Mouse (Mus musculus): ENCODE data around the gene A430078G23Rik. TPM values are rescaled to one million over a fixed set of nuclear protein-coding genes. Genes with fewer than 3 reads are reported as not detected.
A peak's percentile ranks its signal among the peaks of the same experiment; 100 is the strongest.

The A430078G23Rik gene
- polyA plus RNA-seq, 1 experiment from 2014 or later, result 0.63 TPM

DNA sequence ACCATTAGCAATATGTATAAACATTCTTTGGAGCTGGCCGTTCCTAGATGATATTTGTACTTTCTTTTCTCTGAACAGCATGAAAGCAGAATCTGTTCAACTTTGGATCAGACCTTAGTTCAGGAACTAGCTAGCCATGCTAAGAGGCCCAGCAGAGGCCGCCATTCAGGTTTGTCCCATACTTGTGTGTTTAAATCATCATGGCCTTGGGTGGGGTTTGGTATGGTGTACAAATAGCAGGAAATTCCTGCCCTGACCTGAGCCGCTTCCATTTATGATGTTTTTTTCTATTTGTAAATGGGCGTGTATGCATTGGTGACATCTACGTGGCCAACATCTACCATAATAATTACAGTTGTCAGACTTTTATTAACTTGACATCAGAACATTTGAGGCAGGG lies 72.0 kb downstream of the A430078G23Rik start:
- DNase-seq (ENCODE audit: low spot score), result peak; percentile 64
- H3K9me3 ChIP-seq (ENCODE audit: control insufficient read depth, low read length), result no peaks in the 10 kb centered on the region
- no peaks in the 10 kb centered on the region for H3K27me3 ChIP-seq (ENCODE audit: control insufficient read depth, insufficient read depth, low read length)
- H3K4me1 ChIP-seq (replicated peaks; ENCODE audit: control insufficient read depth, insufficient read depth), result no peaks in the 10 kb centered on the region
- TF ChIP-seq EP300 (optimal IDR thresholded peaks at IDR 0.05) (peak; percentile 75), CTCF (IDR thresholded peaks at IDR 0.05; ENCODE audit: low read depth) (peak; percentile 31)
- no peak overlapping the region for H3K4me2 ChIP-seq (replicated peaks; ENCODE audit: low read depth)
- 50% methylated on average over 5 of the region's 5 CpGs for WGBS
- peak overlapping the region; percentile 78 for H3K27ac ChIP-seq (replicated peaks)
- ATAC-seq (ENCODE audit: low FRiP score, low TSS enrichment), result peak; percentile 81
- H3K4me3 ChIP-seq (ENCODE audit: low read depth, low read length), result no peak overlapping the region
- no peaks in the 10 kb centered on the region; the same call in 1 of the 2 replicates for H3K36me3 ChIP-seq (ENCODE audit: control insufficient read depth, insufficient read depth, low read length)
- H3K9ac ChIP-seq (ENCODE audit: low read length), result no peak overlapping the region

DNA sequence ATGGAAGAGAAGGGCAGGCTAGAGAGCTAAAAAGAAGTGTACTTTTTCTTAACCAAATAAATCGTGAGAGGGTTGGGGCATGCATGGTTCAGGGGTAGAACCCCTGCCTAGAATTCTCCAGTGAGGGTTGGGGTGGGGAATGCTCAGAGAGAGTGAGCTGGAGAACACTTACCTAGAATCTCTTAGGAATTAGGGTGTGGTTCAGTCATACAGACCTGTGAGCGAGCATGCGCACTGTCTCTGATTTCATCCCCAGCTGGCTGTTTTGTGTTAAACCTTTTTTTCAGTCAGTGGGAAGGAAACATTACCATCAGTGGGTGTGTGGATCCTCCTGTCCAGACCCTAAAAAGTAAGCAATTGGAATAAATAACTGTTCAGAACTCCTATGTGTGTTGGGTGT lies 73.0 kb downstream of the A430078G23Rik start:
- Histone ChIP-seq H3K9me3 (ENCODE audit: control insufficient read depth, low read length) (no peaks in the 10 kb centered on the region), H3K27ac (replicated peaks) (peak overlapping the region; percentile 49; the same call in 1 of the 2 replicates), H3K27me3 (ENCODE audit: control insufficient read depth, insufficient read depth, low read length) (no peaks in the 10 kb centered on the region), H3K4me3 (ENCODE audit: low read depth, low read length) (no peak overlapping the region), H3K4me2 (replicated peaks; ENCODE audit: low read depth) (no peak overlapping the region), H3K36me3 (ENCODE audit: control insufficient read depth, insufficient read depth, low read length) (no peaks in the 10 kb centered on the region; the same call in 1 of the 2 replicates), H3K9ac (ENCODE audit: low read length) (no peak overlapping the region), H3K4me1 (replicated peaks; ENCODE audit: control insufficient read depth, insufficient read depth) (no peaks in the 10 kb centered on the region)
- 57% methylated on average over 3 of the region's 3 CpGs for WGBS
- TF ChIP-seq EP300 (optimal IDR thresholded peaks at IDR 0.05), result no peak
- TF ChIP-seq CTCF (IDR thresholded peaks at IDR 0.05; ENCODE audit: low read depth), result no peak
- ATAC-seq (ENCODE audit: low FRiP score, low TSS enrichment), result 0 out of 2 replicates have a peak, but pooled peaks have one; percentile 21
- DNase-seq (ENCODE audit: low spot score), result no peak

DNA sequence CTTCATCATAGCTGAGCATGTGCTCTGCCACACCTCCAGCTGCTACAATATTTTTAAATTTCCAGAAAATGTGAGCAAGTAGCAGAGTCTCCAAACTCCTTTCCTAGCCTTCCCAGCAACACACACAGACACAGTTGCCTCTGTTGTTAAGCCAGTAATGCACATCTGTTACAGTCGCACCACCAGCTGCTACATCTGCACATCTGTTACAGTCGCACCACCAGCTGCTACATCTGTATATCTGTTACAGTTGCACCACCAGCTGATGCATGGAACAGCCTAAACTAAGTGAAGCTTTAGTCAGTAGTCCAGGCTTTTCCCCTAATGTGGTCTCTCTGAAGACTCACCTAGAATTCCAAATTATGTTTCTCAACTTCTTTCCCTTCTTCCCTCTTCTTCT lies 75.2 kb downstream of the A430078G23Rik start:
- ATAC-seq (ENCODE audit: low FRiP score, low TSS enrichment) (no peak), DNase-seq (ENCODE audit: low spot score) (no peak)
- H3K9me3 ChIP-seq (ENCODE audit: control insufficient read depth, low read length), result no peaks in the 10 kb centered on the region
- 68% methylated on average over 2 of the region's 2 CpGs for WGBS
- H3K9ac ChIP-seq (ENCODE audit: low read length), result no peak overlapping the region
- peaks cover 11% of the 10 kb centered on the region for H3K36me3 ChIP-seq (ENCODE audit: control insufficient read depth, insufficient read depth, low read length)
- no peak overlapping the region for H3K4me3 ChIP-seq (ENCODE audit: low read depth, low read length)
- TF ChIP-seq CTCF (IDR thresholded peaks at IDR 0.05; ENCODE audit: low read depth), result no peak
- no peak for TF ChIP-seq EP300 (optimal IDR thresholded peaks at IDR 0.05)
- no peaks in the 10 kb centered on the region for H3K4me1 ChIP-seq (replicated peaks; ENCODE audit: control insufficient read depth, insufficient read depth)
- H3K4me2 ChIP-seq (replicated peaks; ENCODE audit: low read depth), result no peak overlapping the region
- H3K27ac ChIP-seq (replicated peaks), result no peak overlapping the region
- no peaks in the 10 kb centered on the region for H3K27me3 ChIP-seq (ENCODE audit: control insufficient read depth, insufficient read depth, low read length)

DNA sequence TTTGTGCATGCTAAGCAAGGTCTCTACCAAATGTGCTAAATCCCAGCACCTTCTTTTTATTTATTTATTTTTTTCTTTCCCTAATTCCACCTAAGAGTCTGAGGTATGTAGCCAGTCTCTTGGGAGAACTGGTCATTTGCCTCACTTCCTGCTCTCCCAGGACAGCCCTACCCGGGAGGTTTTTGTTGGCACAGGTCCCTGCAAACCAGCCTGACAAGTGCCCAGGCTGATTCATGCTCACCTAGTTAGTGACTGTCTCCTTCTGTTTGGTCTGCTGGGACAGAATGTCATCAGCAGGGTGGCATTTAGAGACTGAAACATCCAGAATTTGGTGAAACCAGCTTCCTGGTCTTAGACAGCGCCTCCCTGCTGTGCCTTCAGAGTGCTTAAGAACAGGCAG lies 76.8 kb downstream of the A430078G23Rik start:
- TF ChIP-seq CTCF (IDR thresholded peaks at IDR 0.05; ENCODE audit: low read depth) (no peak), EP300 (optimal IDR thresholded peaks at IDR 0.05) (no peak)
- Histone ChIP-seq H3K9ac (ENCODE audit: low read length) (no peak overlapping the region), H3K27me3 (ENCODE audit: control insufficient read depth, insufficient read depth, low read length) (no peaks in the 10 kb centered on the region), H3K4me3 (ENCODE audit: low read depth, low read length) (no peak overlapping the region), H3K36me3 (ENCODE audit: control insufficient read depth, insufficient read depth, low read length) (peaks cover 11% of the 10 kb centered on the region), H3K9me3 (ENCODE audit: control insufficient read depth, low read length) (no peaks in the 10 kb centered on the region), H3K4me2 (replicated peaks; ENCODE audit: low read depth) (no peak overlapping the region), H3K4me1 (replicated peaks; ENCODE audit: control insufficient read depth, insufficient read depth) (no peaks in the 10 kb centered on the region), H3K27ac (replicated peaks) (peak overlapping the region; percentile 45)
- DNase-seq (ENCODE audit: low spot score) (peak; percentile 83), ATAC-seq (ENCODE audit: low FRiP score, low TSS enrichment) (peak; percentile 86)
- WGBS, result 50% methylated on average over 2 of the region's 2 CpGs

DNA sequence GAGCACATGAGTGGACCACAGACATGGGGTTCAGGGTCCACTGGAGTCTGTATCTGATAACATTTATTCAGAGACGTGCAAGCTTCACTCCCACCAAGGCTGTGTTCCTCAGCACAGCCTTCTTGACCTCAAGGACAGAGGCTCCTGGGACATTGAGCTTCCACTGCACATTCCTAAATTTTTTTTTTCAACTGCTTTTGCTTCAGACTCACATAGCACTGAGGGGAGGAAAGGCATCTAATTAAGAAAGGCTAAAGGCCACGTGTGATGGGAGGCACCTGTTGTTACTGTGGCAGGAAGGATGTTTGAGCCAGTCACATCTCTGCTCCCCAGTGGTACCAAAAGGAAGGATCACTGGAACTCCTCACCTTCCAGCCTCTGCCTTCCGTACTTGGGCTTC lies 77.9 kb downstream of the A430078G23Rik start:
- peaks cover 17% of the 10 kb centered on the region for H3K36me3 ChIP-seq (ENCODE audit: control insufficient read depth, insufficient read depth, low read length)
- no peak overlapping the region for H3K4me3 ChIP-seq (ENCODE audit: low read depth, low read length)

DNA sequence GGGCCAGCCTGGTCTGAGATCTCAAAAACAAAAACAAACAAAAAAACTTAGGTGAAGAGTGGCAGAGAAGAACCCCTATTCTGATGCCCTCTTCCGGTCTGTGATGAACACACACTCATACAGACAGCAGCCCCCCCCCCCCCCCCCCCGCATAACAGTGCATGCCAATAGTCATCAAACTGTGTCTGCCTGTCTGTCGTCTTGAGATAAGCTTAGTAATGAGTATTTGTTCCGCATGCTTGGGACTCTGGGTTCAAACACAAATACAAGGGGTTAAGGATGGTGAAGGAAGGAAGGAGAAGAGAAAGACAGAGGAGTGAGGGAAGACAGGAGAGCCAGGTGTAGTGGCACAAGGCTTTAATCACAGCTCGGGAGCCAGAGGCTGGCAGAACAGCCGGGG lies 83.3 kb downstream of the A430078G23Rik start:
- no peak overlapping the region for H3K27ac ChIP-seq (replicated peaks)
- DNase-seq (ENCODE audit: low spot score) (no peak), ATAC-seq (ENCODE audit: low FRiP score, low TSS enrichment) (no peak)
- H3K4me1 ChIP-seq (replicated peaks; ENCODE audit: control insufficient read depth, insufficient read depth), result no peaks in the 10 kb centered on the region
- H3K9ac ChIP-seq (ENCODE audit: low read length), result no peak overlapping the region
- peaks cover 31% of the 10 kb centered on the region for H3K36me3 ChIP-seq (ENCODE audit: control insufficient read depth, insufficient read depth, low read length)
- WGBS, result 85% methylated on average over 5 of the region's 6 CpGs
- H3K27me3 ChIP-seq (ENCODE audit: control insufficient read depth, insufficient read depth, low read length), result no peaks in the 10 kb centered on the region
- no peak overlapping the region for H3K4me2 ChIP-seq (replicated peaks; ENCODE audit: low read depth)
- TF ChIP-seq CTCF (IDR thresholded peaks at IDR 0.05; ENCODE audit: low read depth) (no peak), EP300 (optimal IDR thresholded peaks at IDR 0.05) (no peak)
- H3K9me3 ChIP-seq (ENCODE audit: control insufficient read depth, low read length), result no peaks in the 10 kb centered on the region
- no peak overlapping the region for H3K4me3 ChIP-seq (ENCODE audit: low read depth, low read length)

More for the DNA sequence above, 77.9 kb downstream of the A430078G23Rik start:
- TF ChIP-seq EP300 (optimal IDR thresholded peaks at IDR 0.05) (no peak), CTCF (IDR thresholded peaks at IDR 0.05; ENCODE audit: low read depth) (no peak)
- Histone ChIP-seq H3K27me3 (ENCODE audit: control insufficient read depth, insufficient read depth, low read length) (no peaks in the 10 kb centered on the region), H3K9ac (ENCODE audit: low read length) (no peak overlapping the region), H3K4me2 (replicated peaks; ENCODE audit: low read depth) (no peak overlapping the region), H3K27ac (replicated peaks) (peak overlapping the region; percentile 45), H3K9me3 (ENCODE audit: control insufficient read depth, low read length) (no peaks in the 10 kb centered on the region), H3K4me1 (replicated peaks; ENCODE audit: control insufficient read depth, insufficient read depth) (no peaks in the 10 kb centered on the region)
- DNase-seq (ENCODE audit: low spot score) (no peak), ATAC-seq (ENCODE audit: low FRiP score, low TSS enrichment) (no peak)
- WGBS, result 73% methylated on average over 3 of the region's 3 CpGs

Measured in stomach, postnatal 0 days (tissue).